Mouse (Mus musculus) G1E (cell line): ENCODE measurements at regions not wholly inside any gene's neighbourhood (a gene's known extent, or its start where the extent isn't known, plus 50 kb on each side); places are given as distances from the start of the nearest gene placed in this dataset.

Experiments used
- ATAC-seq: 2 replicates; pipeline ENCODE4 v1.8.0; 2016; ENCODE audit warnings: mild to moderate bottlenecking; ENCODE audit not compliant: insufficient number of reproducible peaks, poor library complexity, low FRiP score, severe bottlenecking; ENCODE audit errors: extremely low read depth
- DNase-seq: peaks from one replicate; pipeline ENCODE4 v3.0.0; 2012; ENCODE audit warnings: low spot score
- H3K27me3 ChIP-seq: 2 replicates; pipeline ENCODE4 v1.6.1; 2012; ENCODE audit warnings: mild to moderate bottlenecking, low read length, inconsistent platforms; ENCODE audit not compliant: insufficient read depth
- H3K36me3 ChIP-seq: replicated peaks from 2 replicates; pipeline ENCODE3; 2012; ENCODE audit warnings: mild to moderate bottlenecking, inconsistent platforms
- H3K4me1 ChIP-seq: 2 replicates; pipeline ENCODE4 v1.6.1; 2012; ENCODE audit warnings: low read depth, low read length, inconsistent platforms, mixed read lengths; ENCODE audit not compliant: insufficient read depth
- H3K4me3 ChIP-seq: 2 replicates; pipeline ENCODE4 v1.5.1; 2012; ENCODE audit warnings: low read depth, mild to moderate bottlenecking, inconsistent platforms, low read length, moderate library complexity, mixed read lengths
- H3K9me3 ChIP-seq: replicated peaks from 2 replicates; pipeline ENCODE4 v1.6.1; 2012; ENCODE audit warnings: inconsistent platforms
- CTCF ChIP-seq: IDR thresholded peaks from 2 replicates; pipeline ENCODE4 v1.5.1; 2012; ENCODE audit warnings: low read depth, low read length, inconsistent platforms, mixed read lengths
- GATA1 ChIP-seq: IDR thresholded peaks from 2 replicates; pipeline ENCODE4 v1.6.1; 2012; ENCODE audit warnings: borderline replicate concordance, low read length, inconsistent platforms, mixed read lengths
- GATA2 ChIP-seq: IDR thresholded peaks from 2 replicates; pipeline ENCODE4 v1.6.1; 2012; ENCODE audit warnings: low read depth, low read length, inconsistent platforms, borderline replicate concordance
- POLR2AphosphoS5 ChIP-seq: IDR thresholded peaks from 2 replicates; pipeline ENCODE4 v1.6.1; 2012; ENCODE audit warnings: low read depth, low read length, inconsistent platforms; ENCODE audit not compliant: insufficient replicate concordance
- TAL1 ChIP-seq: conservative IDR thresholded peaks from 2 replicates; pipeline ENCODE4 v1.6.1; 2012; ENCODE audit warnings: low read depth, low read length, inconsistent platforms, mixed read lengths

- no peak for TF ChIP-seq POLR2AphosphoS5
- no peak for TF ChIP-seq CTCF
- no peak for TF ChIP-seq GATA2
- TF ChIP-seq GATA1: no peak
- no peak for TF ChIP-seq TAL1
- H3K27me3 ChIP-seq: no peaks in the 10 kb centered on the region
- peaks cover 38% of the 10 kb centered on the region for H3K9me3 ChIP-seq
- H3K4me1 ChIP-seq: no peaks in the 10 kb centered on the region
- H3K4me3 ChIP-seq: no peak overlapping the region
- ATAC-seq (no peak), DNase-seq (no peak)
- H3K36me3 ChIP-seq: no peaks in the 10 kb centered on the region
These were observed 131.6 kb downstream of the Rybp start for GRCm38 (mm10) chr6:100155676-100156075.

DNA sequence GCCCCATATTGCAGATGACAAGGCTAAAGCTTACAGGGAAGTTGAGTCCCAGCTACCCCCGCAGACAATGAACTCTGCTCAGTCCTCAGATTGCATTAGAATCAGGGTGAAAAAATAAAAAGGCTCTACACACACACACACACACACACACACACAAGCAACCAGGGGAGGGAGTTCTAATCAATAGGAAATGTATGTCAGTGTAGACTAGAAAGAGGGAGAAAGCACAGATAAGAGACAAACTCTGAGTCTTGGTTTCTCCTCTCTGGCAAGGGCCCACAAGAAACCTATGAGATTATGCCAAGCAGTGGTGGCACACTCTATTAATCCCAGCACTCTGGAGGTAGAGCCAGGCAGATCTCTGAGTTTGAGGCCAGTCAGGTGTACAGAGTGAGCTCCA lies 135.8 kb downstream of the Rybp start:
- no peak for ATAC-seq
- no peaks in the 10 kb centered on the region for H3K4me1 ChIP-seq
- no peak overlapping the region for H3K4me3 ChIP-seq
- DNase-seq: no peak
- peaks cover 26% of the 10 kb centered on the region for H3K9me3 ChIP-seq
- H3K27me3 ChIP-seq: no peaks in the 10 kb centered on the region
- TF ChIP-seq CTCF: no peak
- no peaks in the 10 kb centered on the region for H3K36me3 ChIP-seq

DNA sequence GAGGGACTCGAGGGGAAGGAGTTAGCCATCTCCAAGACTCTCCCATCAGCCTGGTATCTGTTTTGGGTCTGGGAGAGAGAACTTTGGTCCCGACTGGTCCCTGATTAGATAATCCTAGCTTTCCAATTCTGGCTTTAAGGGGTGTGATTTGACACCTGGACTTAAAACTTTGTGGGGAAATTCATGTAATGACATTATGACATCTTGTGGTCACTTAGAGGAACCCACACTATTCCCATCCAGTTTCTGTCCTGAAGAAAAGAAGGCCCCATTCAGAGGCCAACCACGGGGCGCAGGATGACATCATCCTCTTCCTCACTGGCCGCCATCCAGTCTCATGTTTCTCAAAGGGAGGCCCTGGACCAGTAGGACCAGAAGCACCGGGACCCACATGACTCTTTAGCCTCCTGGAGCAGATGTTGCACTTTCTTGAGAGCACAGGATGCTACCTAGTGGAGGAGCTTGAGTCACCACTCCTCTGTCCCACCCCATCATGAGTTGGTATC lies 136.5 kb downstream of the Rybp start:
- Histone ChIP-seq H3K27me3 (no peaks in the 10 kb centered on the region), H3K4me3 (no peak overlapping the region), H3K36me3 (no peaks in the 10 kb centered on the region), H3K9me3 (peaks cover 25% of the 10 kb centered on the region), H3K4me1 (no peaks in the 10 kb centered on the region)
- DNase-seq (no peak), ATAC-seq (no peak)
- TF ChIP-seq POLR2AphosphoS5 (no peak), TAL1 (no peak), CTCF (no peak), GATA1 (no peak), GATA2 (no peak)

- Histone ChIP-seq H3K36me3 (no peaks in the 10 kb centered on the region), H3K4me3 (no peak overlapping the region), H3K27me3 (no peaks in the 10 kb centered on the region), H3K4me1 (no peaks in the 10 kb centered on the region), H3K9me3 (peaks cover 28% of the 10 kb centered on the region)
- DNase-seq (no peak), ATAC-seq (no peak)
- no peak for TF ChIP-seq TAL1
- no peak for TF ChIP-seq GATA1
- TF ChIP-seq POLR2AphosphoS5: no peak
- no peak for TF ChIP-seq CTCF
- TF ChIP-seq GATA2: no peak
These were observed 137.8 kb downstream of the Rybp start for GRCm38 (mm10) chr6:100149458-100149852.

- Histone ChIP-seq H3K9me3 (peaks cover 32% of the 10 kb centered on the region), H3K4me3 (no peak overlapping the region), H3K27me3 (no peaks in the 10 kb centered on the region), H3K4me1 (no peaks in the 10 kb centered on the region), H3K36me3 (no peaks in the 10 kb centered on the region)
- no peak for TF ChIP-seq TAL1
- TF ChIP-seq GATA1: no peak
- no peak for TF ChIP-seq POLR2AphosphoS5
- no peak for TF ChIP-seq CTCF
- no peak for TF ChIP-seq GATA2
- DNase-seq: no peak
- ATAC-seq: no peak
These were observed 138.4 kb downstream of the Rybp start for GRCm38 (mm10) chr6:100148751-100149457.

GRCm38 (mm10) chr6:100146360-100146935 lies 140.8 kb downstream of the Rybp start:
- TF ChIP-seq GATA1 (no peak), TAL1 (no peak), CTCF (no peak)
- no peaks in the 10 kb centered on the region for H3K4me1 ChIP-seq
- no peak for DNase-seq
- no peaks in the 10 kb centered on the region for H3K27me3 ChIP-seq
- H3K36me3 ChIP-seq: no peaks in the 10 kb centered on the region
- no peak overlapping the region for H3K4me3 ChIP-seq
- H3K9me3 ChIP-seq: peaks cover 39% of the 10 kb centered on the region
- no peak for ATAC-seq

- ATAC-seq (no peak), DNase-seq (no peak)
- Histone ChIP-seq H3K27me3 (no peaks in the 10 kb centered on the region), H3K4me3 (no peak overlapping the region), H3K4me1 (no peaks in the 10 kb centered on the region), H3K9me3 (peaks cover 40% of the 10 kb centered on the region), H3K36me3 (no peaks in the 10 kb centered on the region)
- TF ChIP-seq TAL1 (no peak), POLR2AphosphoS5 (no peak), GATA2 (no peak), CTCF (no peak), GATA1 (no peak)
These were observed 141.4 kb downstream of the Rybp start for GRCm38 (mm10) chr6:100145869-100146268.
